Mouse (Mus musculus) cerebellum, adult (tissue): ENCODE data around the gene Bik.

ENCODE experiments used
- ATAC-seq: cut with Nextera tagmentation; 2 replicates; pipeline ENCODE4 v1.9.2; 2017; ENCODE audit warnings: mild to moderate bottlenecking, moderate library complexity, mixed read lengths; ENCODE audit not compliant: insufficient number of reproducible peaks, low FRiP score, low TSS enrichment

The Bik gene

DNA sequence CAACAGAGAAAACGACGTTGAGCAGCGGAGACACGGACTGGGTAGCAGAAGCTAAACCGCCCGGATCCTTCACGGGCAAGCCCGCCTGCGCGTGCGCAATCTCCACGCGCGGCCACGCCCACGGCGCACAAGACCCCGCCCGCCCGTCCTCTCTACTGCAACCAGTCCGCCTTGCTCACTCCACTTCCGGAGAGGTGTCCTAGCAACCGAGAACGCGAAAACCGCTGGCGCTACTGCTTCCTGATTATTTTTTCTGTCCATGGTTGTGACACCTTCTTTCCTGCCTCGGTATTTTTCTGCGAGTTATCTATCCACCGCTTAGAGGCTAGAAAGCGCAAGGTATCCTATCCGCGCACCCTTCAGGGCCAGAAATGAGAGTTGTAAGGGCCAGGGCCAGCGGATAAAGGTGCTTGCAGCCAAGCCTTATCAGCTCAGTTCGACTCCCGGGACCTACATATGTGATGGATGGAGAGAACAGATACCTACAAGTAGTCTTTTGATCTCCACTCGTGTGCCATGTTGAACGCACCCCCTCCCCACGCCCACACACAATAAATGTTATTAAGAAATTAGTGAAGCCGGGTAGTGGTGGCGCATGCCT, 15.8 kb upstream of the Bik start, which contains the start of gene Ttll1:
Gene Ttll1 (minus strand): TSS at position 89 of the 601 bp plus-strand sequence.
- peak; percentile 92 for ATAC-seq

DNA sequence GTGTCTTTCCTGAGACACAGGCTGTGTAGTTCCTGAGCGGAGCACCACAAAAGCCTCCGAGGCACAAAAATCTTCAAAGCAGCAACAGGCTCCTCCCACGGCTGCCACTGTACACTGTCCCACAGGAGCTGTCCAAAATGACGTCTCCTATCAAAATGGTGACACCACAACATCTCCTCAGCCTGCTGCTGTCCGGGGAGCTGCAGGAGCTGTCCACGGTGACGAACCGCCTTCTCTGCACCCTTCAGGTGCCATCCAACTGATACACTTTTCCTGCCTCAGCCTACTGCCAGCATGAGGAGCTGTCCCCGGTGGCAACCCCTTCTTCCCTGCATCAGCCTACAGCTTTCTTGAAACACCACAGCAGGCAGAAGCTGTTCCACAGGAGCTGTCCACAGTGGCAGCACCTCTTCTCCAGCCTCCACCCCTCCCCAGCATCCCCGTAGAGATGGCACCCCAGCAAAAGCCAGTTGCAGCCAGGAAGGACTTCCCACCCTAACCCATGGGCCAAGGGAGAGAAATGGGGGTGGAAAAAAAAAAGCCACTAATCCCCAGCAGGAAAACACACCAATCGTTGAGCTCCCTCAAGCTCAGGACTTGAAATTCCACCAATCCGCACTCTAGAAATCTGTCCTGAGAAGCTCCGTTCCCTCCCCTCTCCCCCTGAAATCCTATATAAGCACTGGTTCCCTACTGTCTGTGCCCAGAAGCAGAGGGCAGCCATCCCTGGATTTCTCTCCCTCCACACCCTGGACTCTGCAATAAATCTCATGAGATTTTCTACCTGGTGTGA, 14.0 kb upstream of the Bik start:
- no peak for ATAC-seq

- no peak for ATAC-seq
Observed at GRCm38 (mm10) chr15:83515018-83515417, 11.6 kb upstream of the Bik start.

- ATAC-seq = peak; percentile 52
Observed at GRCm38 (mm10) chr15:83518215-83519048, 8.2 kb upstream of the Bik start.

DNA sequence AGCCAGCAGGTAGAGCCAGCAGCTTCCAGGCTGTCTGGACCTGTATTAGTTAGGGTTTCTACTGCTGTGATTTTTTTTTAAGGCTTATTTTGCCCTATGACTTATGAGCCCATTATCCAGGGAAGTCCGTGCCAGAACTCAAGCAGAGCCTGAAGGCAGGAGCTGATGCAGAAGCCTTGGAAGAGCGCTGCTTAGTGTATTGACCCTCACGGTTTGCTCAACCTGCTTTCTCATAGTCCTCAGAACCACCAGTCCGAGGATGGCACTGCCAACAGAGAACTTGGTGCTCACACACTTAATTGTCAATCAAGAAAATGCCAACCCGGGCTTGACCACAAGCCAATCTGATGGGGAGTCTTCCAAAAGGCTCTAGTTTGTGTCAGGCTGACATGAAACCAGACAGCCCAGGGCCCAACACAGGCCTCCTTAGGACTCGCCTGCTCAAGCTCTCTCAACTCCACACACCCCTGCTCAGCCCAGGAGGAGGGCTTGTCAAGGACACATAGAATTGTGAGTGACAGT, 5.7 kb upstream of the Bik start:
- no peak for ATAC-seq

DNA sequence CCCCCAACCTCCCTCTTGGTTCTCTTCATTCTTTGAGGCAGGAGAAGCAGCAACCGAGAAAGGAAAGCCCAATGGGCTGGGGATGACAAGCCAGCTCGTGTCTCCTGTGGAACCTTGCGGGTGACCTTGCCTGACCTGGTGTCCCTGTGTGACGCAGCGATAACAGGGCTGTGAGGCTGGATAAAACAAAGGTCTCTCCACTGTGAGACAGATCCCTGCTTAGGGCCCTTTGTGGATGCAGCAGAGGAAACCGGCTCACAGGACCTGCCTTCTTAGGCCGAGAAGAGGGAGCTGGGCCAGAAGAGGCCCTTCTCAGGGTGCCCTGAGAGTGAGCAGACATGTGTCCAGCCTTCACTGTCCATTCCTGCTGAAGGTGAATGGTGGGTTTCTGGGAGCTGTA, 3.5 kb upstream of the Bik start:
- ATAC-seq = no peak

GRCm38 (mm10) chr15:83523638-83524332, 2.9 kb upstream of the Bik start:
- ATAC-seq = no peak

DNA sequence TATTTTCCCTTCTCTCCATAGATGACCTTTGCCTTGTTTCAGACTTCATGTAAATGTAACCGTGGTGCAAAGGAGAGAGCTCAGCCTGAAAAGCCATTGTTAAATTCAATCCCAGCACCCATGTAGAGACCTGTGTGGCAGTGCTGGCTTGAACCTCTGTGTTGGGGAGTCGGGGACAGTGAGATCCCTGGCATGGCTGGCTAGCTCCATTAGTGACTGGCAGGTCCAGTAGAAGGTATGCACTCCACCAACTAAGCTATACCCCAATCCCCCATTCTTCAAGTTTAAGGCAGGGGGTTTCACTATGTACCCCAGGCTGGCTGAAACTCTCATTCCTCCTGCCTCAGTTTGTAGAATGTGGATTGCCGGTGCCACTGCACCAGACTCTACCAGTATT, 2.3 kb upstream of the Bik start:
- no peak for ATAC-seq

GRCm38 (mm10) chr15:83527092-83527437, 403 bp downstream of the Bik start:
- ATAC-seq = no peak

DNA sequence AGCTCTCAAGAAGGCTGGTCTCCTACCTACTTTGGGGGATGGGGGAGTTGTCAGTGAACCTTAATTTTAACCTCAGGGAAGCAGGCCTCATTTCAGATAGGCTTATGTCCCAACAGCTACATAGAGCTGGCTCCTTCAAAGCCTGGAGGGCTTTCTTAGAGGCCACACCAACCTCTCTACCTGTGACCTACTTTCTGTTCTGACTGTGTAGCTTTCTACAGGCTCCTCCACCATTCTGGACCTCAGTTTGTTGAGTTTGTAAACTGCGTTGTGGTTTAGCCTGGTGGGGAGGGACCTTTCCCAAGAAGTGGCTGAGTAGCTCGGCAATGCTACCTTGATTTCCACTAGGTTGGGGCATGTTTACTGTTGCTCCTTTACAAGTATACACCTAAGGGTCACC, 1.1 kb downstream of the Bik start:
- ATAC-seq = no peak

DNA sequence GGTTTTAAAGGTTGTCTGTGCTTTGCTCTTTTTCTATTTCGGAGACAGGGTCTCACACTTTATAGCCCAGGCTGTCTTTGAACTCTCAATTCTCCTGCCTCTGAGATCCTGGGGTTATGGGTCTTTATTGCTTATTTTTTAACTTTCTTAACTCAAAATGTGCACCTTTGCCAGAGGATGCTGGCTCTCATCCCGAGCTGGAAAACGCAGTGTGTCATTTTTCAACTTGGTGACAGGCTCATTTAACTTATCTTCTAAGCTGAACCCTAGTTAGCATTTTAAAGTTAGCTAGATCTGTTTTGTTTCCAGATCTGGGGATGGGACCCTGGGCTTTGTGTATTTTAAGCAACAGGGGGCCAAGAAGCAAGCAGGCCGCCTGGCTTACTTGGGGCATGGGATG, 2.2 kb downstream of the Bik start:
- ATAC-seq = no peak

DNA sequence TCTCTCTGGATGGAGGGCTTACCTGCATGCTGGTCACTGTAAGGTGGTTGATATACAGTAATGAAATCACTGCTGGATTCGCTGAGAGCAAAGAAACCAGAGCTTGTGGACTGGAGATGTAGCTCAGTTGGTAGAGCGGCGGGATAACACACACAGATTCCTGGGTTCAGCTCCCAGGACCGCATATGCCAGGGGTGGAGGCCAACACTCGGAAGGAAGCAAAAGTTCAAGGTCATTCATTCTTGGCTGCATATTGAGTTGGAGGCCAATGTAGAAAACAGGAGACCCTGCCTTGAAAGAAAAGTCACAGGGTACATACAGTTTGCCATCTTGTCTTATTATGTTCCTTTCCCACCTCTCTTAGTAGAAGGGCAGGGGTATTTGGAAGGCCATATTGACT, 3.1 kb downstream of the Bik start:
- ATAC-seq = no peak

- no peak for ATAC-seq
Observed at GRCm38 (mm10) chr15:83530233-83530632, 3.6 kb downstream of the Bik start.

DNA sequence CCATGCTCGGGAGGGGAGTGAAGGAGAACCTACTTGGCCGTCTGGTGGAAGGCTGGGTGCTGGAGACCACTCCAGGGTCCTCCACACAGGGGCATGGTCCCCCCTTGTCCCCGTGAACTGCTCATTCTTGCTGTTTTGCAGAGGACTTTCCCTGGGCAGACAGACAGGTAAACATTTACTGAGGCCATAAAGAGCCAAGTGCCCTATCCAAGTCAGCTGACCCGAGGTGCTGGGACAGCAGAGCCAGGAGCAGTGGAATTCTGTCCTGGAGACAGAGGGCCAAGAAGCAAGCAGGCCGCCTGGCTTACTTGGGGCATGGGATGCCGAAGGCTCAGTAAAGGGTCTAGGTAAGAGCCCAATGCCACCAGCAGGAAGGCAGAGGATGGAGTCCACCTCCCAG, 4.0 kb downstream of the Bik start:
- no peak for ATAC-seq

- no peak for ATAC-seq
Observed at GRCm38 (mm10) chr15:83531961-83532469, 5.4 kb downstream of the Bik start.

GRCm38 (mm10) chr15:83532606-83533005, 5.9 kb downstream of the Bik start:
- ATAC-seq = no peak

DNA sequence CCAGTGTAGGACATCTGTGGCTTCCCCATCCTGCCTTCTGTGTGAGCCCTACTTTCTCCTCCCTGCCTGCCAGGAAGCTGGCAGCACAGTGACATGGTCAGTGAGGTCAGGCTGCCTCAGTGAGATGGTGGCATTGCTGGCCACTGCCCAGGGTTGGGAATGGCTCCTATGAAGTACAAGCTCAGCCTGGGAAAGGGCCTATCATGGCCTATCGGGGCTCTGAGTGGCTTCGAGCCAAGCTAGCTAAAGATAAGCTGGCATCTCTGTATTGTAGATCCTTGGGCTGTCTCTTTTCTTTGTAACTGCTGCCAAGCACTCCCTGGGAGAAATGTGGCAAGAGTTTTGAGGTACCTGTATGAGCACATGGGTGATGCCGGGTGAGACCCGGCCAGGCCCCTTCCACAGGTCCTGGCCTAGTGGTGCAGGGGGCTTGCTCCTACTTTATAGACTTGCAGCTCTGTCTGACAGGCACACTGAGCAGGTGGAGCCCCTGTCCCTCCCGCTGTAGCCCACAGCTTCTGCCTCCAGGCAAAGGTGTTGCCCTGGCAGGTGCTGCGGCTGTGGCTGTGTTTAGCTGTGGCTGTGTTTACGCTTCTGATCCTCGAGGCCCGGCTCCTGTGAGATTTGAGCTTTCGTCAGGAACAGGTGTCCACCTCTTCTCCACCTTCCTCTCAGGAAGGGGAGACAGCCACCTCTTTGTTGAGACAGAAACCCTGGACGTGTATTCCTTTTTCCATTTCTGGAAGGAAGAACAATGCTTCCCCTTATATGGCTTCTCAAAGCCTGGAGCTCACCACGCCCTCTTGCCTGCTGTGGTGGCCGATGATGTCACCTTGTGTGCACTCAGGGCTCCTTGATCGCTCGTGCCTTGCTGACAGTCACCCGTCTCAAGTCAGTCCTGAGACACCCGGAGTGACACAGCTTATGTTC, 8.6 kb downstream of the Bik start:
- no peak for ATAC-seq

DNA sequence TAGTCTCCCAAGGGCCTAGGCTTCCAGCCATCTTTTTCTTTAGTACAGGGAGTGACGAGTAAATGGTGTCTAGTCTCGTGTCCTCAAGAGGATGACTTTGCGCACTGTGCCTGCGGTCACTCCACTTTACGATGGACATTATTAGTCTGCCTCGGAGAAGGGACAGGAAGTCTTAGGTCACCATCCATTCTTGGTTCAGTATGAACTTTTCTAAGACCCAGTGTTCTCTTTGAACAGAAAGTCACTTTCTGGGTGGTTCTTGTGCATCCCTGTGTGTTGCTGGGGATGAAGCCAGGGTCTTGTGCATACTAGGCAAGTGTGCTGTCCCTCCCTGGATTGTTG, 9.2 kb downstream of the Bik start:
- no peak for ATAC-seq

DNA sequence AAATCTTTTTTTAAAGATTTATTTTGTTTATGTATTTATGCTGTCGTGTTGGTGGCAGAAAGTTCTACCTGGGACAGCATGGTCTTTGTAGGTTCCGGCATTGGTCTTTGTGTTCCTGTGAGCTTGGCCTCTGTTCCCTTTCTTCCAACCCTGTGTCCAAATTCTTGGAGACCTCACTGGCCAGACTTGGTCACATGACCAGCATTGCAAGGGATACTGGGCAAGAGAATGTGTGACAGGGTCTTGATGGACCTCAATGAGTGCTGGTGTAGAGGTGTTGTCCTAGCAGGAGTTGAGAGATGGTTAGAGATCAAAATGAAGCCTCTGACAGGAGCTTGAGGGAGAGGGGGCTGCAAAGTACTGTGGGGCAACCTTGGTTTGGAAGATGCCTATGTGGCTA, 12.2 kb downstream of the Bik start:
- no peak for ATAC-seq
